Mouse (Mus musculus) embryo, embryonic 11.5 days (tissue): ENCODE data around the gene Gm17019.
"Not testable (repeated sequence)": the region's sequence is repeated elsewhere in the genome, so short reads cannot be mapped to it uniquely, and the experiment has no call there.

Experiments used
- DNase-seq: peaks from one replicate; pipeline ENCODE4 v3.0.0-alpha.2; 2012; ENCODE audit warnings: low read depth, low spot score

Gene Gm17019

GRCm38 (mm10) chr5:15032898-15033297 lies at the start of gene Gm17019:
Gene Gm17019 (minus strand): TSS chr5:15032998.
- not testable (repeated sequence) for DNase-seq

GRCm38 (mm10) chr5:15062385-15062715 lies 29.6 kb upstream of the Gm17019 start:
- DNase-seq, result not testable (repeated sequence)

GRCm38 (mm10) chr5:15061638-15062384 lies 29.0 kb upstream of the Gm17019 start:
- DNase-seq, result not testable (repeated sequence)

GRCm38 (mm10) chr5:15054151-15055025 lies 21.6 kb upstream of the Gm17019 start:
- not testable (repeated sequence) for DNase-seq

DNA sequence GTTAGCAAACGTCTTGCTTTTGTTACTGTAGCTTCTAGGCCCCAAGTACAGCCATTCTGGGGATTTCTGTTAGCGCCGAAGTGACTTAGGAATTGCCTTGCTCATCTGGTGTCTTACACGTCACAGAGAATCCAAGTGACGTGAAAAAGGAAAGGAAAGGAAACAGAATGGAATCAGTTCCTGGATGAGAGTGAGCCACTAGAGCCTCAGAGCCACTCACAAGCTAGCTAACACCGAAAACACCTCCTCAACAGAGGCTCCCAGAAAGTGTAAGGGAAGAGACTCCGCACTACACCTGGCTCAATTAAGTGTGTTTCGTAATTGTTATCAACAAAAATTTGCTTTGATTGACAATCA lies 20.8 kb upstream of the Gm17019 start:
- DNase-seq, result not testable (repeated sequence)

DNA sequence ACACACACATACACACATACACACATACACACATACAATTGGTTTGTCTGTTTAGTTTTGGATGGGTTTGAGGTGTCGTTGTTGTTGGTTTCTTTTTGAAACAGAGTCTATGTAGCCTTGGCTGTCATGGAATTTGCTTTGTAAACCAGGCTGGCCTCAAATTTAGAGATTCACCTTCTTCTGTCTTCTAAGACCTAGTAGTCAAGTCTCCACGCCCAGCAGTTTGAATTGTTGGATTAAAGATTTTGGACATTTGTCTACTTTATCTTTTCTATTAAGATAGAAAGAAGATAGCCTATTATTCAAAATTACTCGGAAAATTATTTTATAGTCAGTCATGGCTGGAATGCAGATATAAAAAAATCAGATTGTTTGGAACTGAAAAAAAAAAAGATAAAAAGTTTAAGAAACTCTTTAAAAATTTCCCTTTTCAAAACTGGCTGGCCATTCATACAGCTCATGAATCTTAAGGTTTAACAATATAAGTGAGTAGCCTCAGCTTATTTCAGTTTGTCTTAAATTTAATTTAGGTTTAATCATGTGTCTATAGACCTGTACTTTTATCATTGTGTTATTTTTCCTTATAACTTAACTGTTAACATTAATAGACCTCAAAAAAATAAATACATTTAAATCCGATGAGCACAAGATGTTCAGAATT lies 20.3 kb upstream of the Gm17019 start:
- not testable (repeated sequence) for DNase-seq

- DNase-seq, result not testable (repeated sequence)
Measured at GRCm38 (mm10) chr5:15050807-15051206, 18.0 kb upstream of the Gm17019 start.

GRCm38 (mm10) chr5:15044830-15045767 lies 12.3 kb upstream of the Gm17019 start:
- DNase-seq, result not testable (repeated sequence)

- DNase-seq, result not testable (repeated sequence)
Measured at GRCm38 (mm10) chr5:15040784-15041183, 8.0 kb upstream of the Gm17019 start.

GRCm38 (mm10) chr5:15039984-15040383 lies 7.2 kb upstream of the Gm17019 start:
- DNase-seq, result not testable (repeated sequence)

DNA sequence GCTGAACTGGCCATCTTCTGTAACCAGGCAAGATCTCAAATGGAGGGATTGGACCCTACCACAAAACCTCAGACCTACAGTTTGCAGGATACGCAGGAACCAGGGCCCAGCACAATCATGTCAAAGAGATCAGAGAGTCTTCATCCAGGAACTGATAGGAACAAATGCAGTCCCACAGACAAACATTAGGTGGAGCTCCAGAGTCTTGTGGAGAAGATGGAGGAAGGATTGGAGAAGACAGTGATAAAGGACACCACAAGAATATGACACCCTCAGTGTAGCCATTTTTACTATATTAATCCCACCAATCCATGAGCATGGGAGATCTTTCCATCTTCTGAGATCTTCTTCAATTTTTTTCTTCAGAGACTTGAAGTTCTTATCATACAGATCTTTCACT lies 8.5 kb downstream of the Gm17019 start:
- DNase-seq, result not testable (repeated sequence)

- DNase-seq, result not testable (repeated sequence)
Measured at GRCm38 (mm10) chr5:15020067-15020466, 12.7 kb downstream of the Gm17019 start.

DNA sequence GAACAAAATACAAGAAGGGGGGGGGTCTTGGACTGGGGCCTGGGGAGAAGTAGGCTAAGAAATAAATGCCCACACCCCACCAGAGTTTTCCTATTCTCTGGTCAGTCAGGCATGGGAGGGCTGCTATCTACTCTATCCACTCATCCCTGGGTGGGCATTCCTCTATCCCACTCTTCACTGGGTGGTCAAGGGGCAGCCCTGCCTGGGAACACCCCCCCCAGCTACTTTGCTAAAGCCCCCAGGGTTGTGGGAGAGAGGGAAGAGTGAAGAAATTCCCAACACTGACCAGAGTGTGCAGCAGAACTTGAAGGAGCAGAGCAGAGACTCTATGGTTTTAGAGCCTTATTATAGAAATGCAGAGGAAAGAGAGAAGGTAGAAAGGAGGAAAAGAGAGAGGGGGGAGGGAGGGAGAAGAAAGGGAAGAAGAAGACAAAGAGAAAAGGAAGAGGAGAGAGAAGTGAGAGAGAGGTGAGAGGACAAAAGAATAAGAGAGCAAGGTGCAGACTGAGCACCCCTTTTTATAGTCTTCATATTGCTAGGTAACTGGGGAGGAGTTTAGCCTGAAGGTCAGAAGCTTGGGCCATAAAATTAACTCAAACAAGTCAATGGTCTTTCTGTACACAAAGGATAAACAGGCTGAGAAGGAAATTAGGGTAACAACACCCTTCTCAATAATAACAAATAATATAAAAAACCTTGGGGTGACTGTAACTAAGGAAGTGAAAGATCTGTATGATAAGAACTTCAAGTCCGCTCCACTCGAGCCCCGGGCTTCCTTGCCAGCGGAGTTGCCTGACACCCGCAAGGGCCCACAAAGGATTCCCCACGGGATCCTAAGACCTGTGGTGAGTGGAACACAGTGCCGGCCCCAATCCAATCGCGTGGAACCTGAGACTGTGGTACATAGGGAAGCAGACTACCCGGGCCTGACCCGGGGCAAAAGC lies 21.9 kb downstream of the Gm17019 start:
- not testable (repeated sequence) for DNase-seq

DNA sequence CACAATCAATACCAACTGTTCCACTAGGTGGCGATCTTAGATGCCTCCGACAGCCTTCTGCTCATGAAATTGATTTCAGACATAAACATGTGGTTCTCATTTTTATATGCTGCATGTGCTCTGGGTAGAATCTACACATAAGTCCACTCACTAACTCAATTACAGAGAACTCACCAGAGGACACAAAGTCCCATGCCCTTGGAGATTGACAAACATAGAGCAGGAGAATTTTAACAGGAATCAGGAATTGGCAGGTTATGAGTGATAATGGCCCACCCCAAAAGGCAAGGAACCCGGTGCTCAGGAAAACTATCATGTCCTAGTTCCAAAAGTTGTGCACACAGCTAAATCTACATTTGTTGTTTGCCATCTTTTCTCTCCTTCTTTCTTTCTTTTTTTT lies 25.9 kb downstream of the Gm17019 start:
- DNase-seq, result not testable (repeated sequence)

DNA sequence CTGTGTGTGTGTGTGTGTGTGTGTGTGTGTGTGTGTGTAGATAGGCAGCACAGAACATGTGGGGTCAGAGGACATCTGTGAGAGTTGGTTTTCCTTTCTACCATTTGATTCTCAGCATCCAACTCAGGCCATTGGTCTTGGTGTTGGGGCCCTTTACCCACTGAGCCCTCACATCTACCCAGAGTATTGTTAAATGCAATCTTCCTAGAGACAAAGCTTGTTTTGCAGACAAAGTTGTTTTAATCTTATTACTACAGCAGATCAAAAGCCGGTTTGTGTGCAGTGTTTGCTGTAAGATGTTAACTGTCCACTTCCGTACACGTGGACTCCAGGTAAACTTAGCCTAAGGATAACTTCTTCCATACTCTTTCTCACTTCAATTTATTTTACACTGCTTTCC lies 26.5 kb downstream of the Gm17019 start:
- DNase-seq, result not testable (repeated sequence)

DNA sequence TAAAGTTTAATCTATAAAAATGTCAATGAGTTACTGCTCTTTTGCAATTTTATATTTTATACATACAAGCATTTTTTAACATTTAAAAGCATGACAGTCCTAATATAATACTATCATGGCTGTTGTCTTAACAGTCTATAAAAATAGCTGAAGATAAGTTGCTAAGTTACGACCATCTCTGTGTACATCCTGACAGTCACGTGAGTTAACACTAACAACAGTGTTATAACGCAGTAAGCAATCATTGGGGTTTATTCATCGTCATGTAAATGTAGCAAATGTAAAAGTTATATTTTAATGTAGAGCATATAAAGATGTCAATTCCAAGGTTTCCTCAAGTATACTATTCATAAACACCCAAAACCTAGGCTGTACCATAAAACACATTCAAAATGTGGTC lies 27.2 kb downstream of the Gm17019 start:
- DNase-seq, result not testable (repeated sequence)

GRCm38 (mm10) chr5:15004569-15005562 lies 27.9 kb downstream of the Gm17019 start:
- not testable (repeated sequence) for DNase-seq

DNA sequence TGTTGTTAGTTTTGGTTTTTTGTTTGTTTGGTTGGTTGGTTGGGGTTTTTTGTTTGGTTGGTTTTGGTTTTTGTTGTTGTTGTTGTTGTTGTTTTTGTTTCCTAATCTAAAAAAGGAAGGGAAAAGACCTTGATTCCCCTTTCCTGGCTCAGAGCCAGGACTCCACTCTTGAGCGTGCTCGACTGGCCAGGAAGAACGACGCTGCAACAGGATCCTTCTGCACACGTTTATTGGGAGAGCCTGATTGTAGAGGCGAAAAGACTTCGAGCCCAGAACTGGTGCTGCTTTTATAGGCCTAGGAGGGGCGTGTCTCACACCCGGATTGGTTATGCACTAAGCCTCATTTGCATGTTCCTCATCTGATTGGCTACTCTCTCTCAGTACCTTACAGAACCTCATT lies 34.7 kb downstream of the Gm17019 start:
- DNase-seq, result not testable (repeated sequence)

DNA sequence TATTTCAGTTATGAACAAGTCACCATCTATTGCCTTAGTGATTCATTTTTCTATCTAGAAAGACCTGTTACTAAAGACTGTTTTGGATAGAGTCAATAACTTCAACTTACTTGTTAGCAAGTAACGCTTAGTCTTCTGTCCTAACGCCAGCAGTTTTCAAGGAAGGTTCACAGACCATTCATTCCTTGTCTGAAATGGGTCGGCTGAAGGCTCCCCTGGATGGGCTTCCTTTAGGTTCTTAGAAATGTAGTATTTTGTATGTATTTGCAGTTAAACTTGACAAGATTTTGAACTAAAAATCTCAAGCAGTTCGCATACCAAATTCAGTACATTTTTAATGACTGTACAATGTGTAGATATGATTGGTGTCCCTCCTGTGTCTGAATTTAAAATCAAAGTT lies 35.2 kb downstream of the Gm17019 start:
- DNase-seq, result not testable (repeated sequence)
